Mouse (Mus musculus) CH12.LX (cell line): Measurements from ENCODE around the gene Tcp1.

Source experiments
- BHLHE40 ChIP-seq: IDR thresholded peaks from 2 replicates; pipeline ENCODE4 v1.6.1; 2011; ENCODE audit warnings: mild to moderate bottlenecking, low read depth, low read length, improper control_type of control experiment
- CTCF ChIP-seq, 2 experiments: IDR thresholded peaks in 1 of 2; conservative IDR thresholded peaks in 1 of 2; 2 replicates each; pipeline ENCODE4 v1.5.1; 2011 to 2012; ENCODE audit warnings: low read depth in 2 of 2, low read length in 2 of 2, improper control_type of control experiment in 1 of 2, inconsistent platforms in 1 of 2, mild to moderate bottlenecking in 1 of 2, moderate library complexity in 1 of 2
- EP300 ChIP-seq: IDR thresholded peaks from 2 replicates; pipeline ENCODE4 v1.6.1; 2011; ENCODE audit warnings: low read length, improper control_type of control experiment
- MAX ChIP-seq: IDR thresholded peaks from 2 replicates; pipeline ENCODE4 v1.6.1; 2011; ENCODE audit warnings: low read length, improper control_type of control experiment
- POLR2A ChIP-seq: IDR thresholded peaks from 2 replicates; pipeline ENCODE4 v1.6.1; 2011; ENCODE audit warnings: low read depth, mild to moderate bottlenecking, improper control_type of control experiment, low read length
- RCOR1 ChIP-seq: conservative IDR thresholded peaks from 2 replicates; pipeline ENCODE4 v1.6.1; 2012; ENCODE audit warnings: low read depth, mild to moderate bottlenecking, inconsistent platforms, low read length, improper control_type of control experiment

- TF ChIP-seq CTCF (conservative IDR thresholded peaks at IDR 0.05 in 1 of 2, IDR thresholded peaks at IDR 0.05 in 1 of 2; ENCODE audit: low read depth in 2 of 2, low read length in 2 of 2) (no peak), RCOR1 (no peak), BHLHE40 (no peak), POLR2A (no peak), EP300 (no peak), MAX (no peak)
Observed at GRCm38 (mm10) chr17:12925001-12925400, 9.5 kb downstream of the Tcp1 start.
